Mouse (Mus musculus) ES-Bruce4 (cell line): ENCODE results near the gene Mcoln2.

ENCODE experiments used
- CTCF ChIP-seq: IDR thresholded peaks from one replicate; pipeline ENCODE4 v1.8.1; 2011; ENCODE audit warnings: low read depth, low read length
- EP300 ChIP-seq: IDR thresholded peaks from 2 replicates; pipeline ENCODE4 v1.6.1; 2011; ENCODE audit warnings: low read depth, low read length; ENCODE audit not compliant: insufficient read depth
- POLR2A ChIP-seq: IDR thresholded peaks from one replicate; pipeline ENCODE4 v1.8.1; 2011; ENCODE audit warnings: low read length; ENCODE audit not compliant: insufficient read depth

DNA sequence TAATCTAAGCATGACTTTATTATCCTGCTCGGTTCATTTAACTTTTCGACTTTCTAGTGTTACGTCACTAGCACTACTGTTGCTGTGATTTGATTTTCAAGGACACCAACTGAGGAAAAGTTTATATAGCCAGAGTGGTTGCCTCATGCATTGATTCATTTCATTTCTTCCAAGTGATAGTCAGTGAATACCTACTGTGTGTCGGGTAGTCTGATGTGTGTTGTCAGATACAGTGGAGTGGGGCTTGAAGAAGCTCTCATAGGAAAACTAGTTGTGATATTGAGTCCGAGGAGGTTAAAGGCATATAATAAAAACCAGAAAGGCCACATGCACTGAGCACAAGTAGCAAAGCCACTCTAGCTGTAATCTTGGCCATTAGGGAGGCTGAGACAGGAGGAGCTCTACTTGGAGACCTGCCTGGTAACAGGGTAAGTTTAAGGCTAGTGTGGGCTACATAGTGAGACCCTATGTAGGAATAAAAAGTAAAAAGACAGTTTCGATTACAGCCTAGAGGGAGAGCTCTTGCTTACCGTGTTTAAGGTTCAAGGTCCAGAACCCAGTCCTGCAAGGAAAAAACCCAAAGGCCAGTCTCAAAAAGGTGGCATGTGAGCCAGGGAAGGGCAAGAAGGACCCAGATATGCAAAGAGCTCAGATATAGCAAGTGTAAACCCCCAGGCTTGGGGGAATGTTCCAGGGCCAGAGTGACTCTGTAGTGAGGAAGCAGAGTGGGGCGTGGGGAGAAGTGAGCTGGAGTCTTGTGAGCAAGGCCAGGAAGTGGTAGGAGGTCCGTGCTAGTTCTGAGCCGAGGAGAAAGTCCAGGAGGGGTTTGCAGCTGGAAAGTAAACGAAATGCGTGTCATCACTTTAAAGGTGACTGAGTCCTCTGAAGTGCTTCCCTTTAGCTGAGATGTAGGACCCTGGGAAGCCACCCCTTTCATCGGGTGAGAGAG lies 6.3 kb downstream of the Mcoln2 start:
- TF ChIP-seq CTCF (no peak), POLR2A (no peak), EP300 (no peak)
